Comparison of ENCODE assay signal across 25 mouse cellular contexts in genomic region chr17:29916968-29917367, GRCm38 (mm10). TPM values are rescaled to one million over a fixed set of nuclear protein-coding genes. Genes with fewer than 3 reads are reported as not detected.
DNase-seq lines count a peak whose midpoint lies in the region; ATAC-seq lines count a peak whose summit lies in the region.
"Had no signal": no experiment of that assay in that cellular context is flagged by ENCODE, and none has a peak within 500 bp of the region (broad histone marks: within the 10 kb centered on the region; RNA-seq: fewer than 3 reads in every experiment).

No protein-coding gene starts in this region.

- 4% methylated on average over 3 of the region's 3 CpGs for WGBS in limb, embryonic 11.5 days
- WGBS in kidney, embryonic 16.5 days, result 9% methylated on average over 3 of the region's 3 CpGs
- 17% methylated on average over 3 of the region's 3 CpGs for WGBS in neural tube, embryonic 15.5 days

- peak; percentile 71 for DNase-seq in 416B (ENCODE audit: low read depth)
- peak; percentile 29 for DNase-seq in embryo, embryonic 11 days
- peak; percentile 6 for DNase-seq in hindlimb bud, embryonic 11.5 days (ENCODE audit: extremely low spot score, low read depth, low spot score)
- peak; percentile 61 for DNase-seq in limb, embryonic 11.5 days (ENCODE audit: low spot score)
- no peak for DNase-seq in B cell, adult 2 months
- DNase-seq: adrenal gland, postnatal 36 days; cerebellum, adult 9-10 months; gastrocnemius, adult 2 months; heart, postnatal 4 days; kidney, adult 18-20 months; kidney, postnatal 10 days; lung, postnatal 4 days; right cerebral cortex, postnatal 14 days; thymus, postnatal 36 days had no signal

- H3K9me3 ChIP-seq in limb, embryonic 11.5 days (ENCODE audit: control insufficient read depth, low read length), result no peaks in the 10 kb centered on the region
- no peaks in the 10 kb centered on the region for H3K9me3 ChIP-seq in kidney, embryonic 16.5 days (ENCODE audit: low read length)
- no peaks in the 10 kb centered on the region for H3K9me3 ChIP-seq in neural tube, embryonic 15.5 days (replicated peaks)
- H3K9me3 ChIP-seq: embryonic facial prominence, embryonic 15.5 days; forebrain, embryonic 15.5 days; G1E; hindbrain, embryonic 15.5 days; lung, embryonic 15.5 days; midbrain, embryonic 10.5 days had no signal

- peaks cover 14% of the 10 kb centered on the region; the same call in 1 of the 2 replicates for H3K4me1 ChIP-seq in limb, embryonic 11.5 days (ENCODE audit: control insufficient read depth, insufficient read depth, low read length)
- H3K4me1 ChIP-seq in kidney, embryonic 16.5 days (ENCODE audit: insufficient read depth, low read length), result peaks cover 11% of the 10 kb centered on the region
- H3K4me1 ChIP-seq in neural tube, embryonic 15.5 days, result peaks cover 29% of the 10 kb centered on the region

- H3K9ac ChIP-seq in limb, embryonic 11.5 days (ENCODE audit: low read length), result no peak overlapping the region
- no peak overlapping the region for H3K9ac ChIP-seq in kidney, embryonic 16.5 days (replicated peaks; ENCODE audit: low read length)
- no peak overlapping the region for H3K9ac ChIP-seq in neural tube, embryonic 15.5 days (replicated peaks)
- H3K9ac ChIP-seq: embryonic facial prominence, embryonic 15.5 days; forebrain, embryonic 15.5 days; hindbrain, embryonic 15.5 days; liver, embryonic 14.5 days; lung, embryonic 15.5 days had no signal

- H3K36me3 ChIP-seq in limb, embryonic 11.5 days (ENCODE audit: control insufficient read depth, insufficient read depth, low read length), result no peaks in the 10 kb centered on the region
- H3K36me3 ChIP-seq in kidney, embryonic 16.5 days (ENCODE audit: insufficient read depth, low read length), result no peaks in the 10 kb centered on the region
- H3K36me3 ChIP-seq in neural tube, embryonic 15.5 days, result no peaks in the 10 kb centered on the region
- H3K36me3 ChIP-seq: embryonic facial prominence, embryonic 15.5 days; forebrain, embryonic 15.5 days; G1E; hindbrain, embryonic 15.5 days; lung, embryonic 15.5 days; midbrain, embryonic 10.5 days had no signal

- no peaks in the 10 kb centered on the region for H3K27me3 ChIP-seq in limb, embryonic 11.5 days (ENCODE audit: control insufficient read depth, insufficient read depth, low read length)
- H3K27me3 ChIP-seq in kidney, embryonic 16.5 days (ENCODE audit: insufficient read depth, low read length), result no peaks in the 10 kb centered on the region
- H3K27me3 ChIP-seq in neural tube, embryonic 15.5 days (replicated peaks), result no peaks in the 10 kb centered on the region
- H3K27me3 ChIP-seq: embryonic facial prominence, embryonic 15.5 days; forebrain, embryonic 15.5 days; hindbrain, embryonic 15.5 days; lung, embryonic 15.5 days; Patski had no signal

- H3K27ac ChIP-seq in limb, embryonic 11.5 days (replicated peaks; ENCODE audit: low read depth, low read length), result no peak overlapping the region
- no peak overlapping the region for H3K27ac ChIP-seq in kidney, embryonic 16.5 days (ENCODE audit: low read length)
- H3K27ac ChIP-seq in neural tube, embryonic 15.5 days (replicated peaks), result no peak overlapping the region
- H3K27ac ChIP-seq: embryonic facial prominence, embryonic 15.5 days; forebrain, embryonic 15.5 days; gastrocnemius, adult 2 months; hindbrain, embryonic 15.5 days; liver, embryonic 14.5 days; lung, embryonic 15.5 days; midbrain, embryonic 10.5 days had no signal

- 0 out of 2 replicates have a peak, but pooled peaks have one; percentile 9 for ATAC-seq in limb, embryonic 11.5 days (ENCODE audit: insufficient number of reproducible peaks, low FRiP score, low TSS enrichment, low read depth)
- ATAC-seq in kidney, embryonic 16.5 days (ENCODE audit: low FRiP score, low TSS enrichment), result no peak
- no peak for ATAC-seq in neural tube, embryonic 15.5 days (ENCODE audit: low FRiP score)
- ATAC-seq in erythroblast, adult 5-6 weeks (replicated peaks; ENCODE audit: low FRiP score, poor library complexity, severe bottlenecking), result no peak
- ATAC-seq: forebrain, embryonic 15.5 days; Patski had no signal

- H3K4me3 ChIP-seq in limb, embryonic 11.5 days (ENCODE audit: low read depth, low read length), result no peak overlapping the region
- H3K4me3 ChIP-seq in kidney, embryonic 16.5 days (ENCODE audit: low read length), result no peak overlapping the region
- H3K4me3 ChIP-seq in neural tube, embryonic 15.5 days (replicated peaks), result no peak overlapping the region
- H3K4me3 ChIP-seq: embryonic facial prominence, embryonic 15.5 days; forebrain, embryonic 15.5 days; gastrocnemius, adult 2 months; hindbrain, embryonic 15.5 days; lung, embryonic 15.5 days; midbrain, embryonic 10.5 days had no signal

- no peak overlapping the region for H3K4me2 ChIP-seq in limb, embryonic 11.5 days (ENCODE audit: low read depth, severe bottlenecking)
- no peak overlapping the region for H3K4me2 ChIP-seq in kidney, embryonic 16.5 days (replicated peaks; ENCODE audit: low read depth, low read length)
- H3K4me2 ChIP-seq in neural tube, embryonic 15.5 days, result no peak overlapping the region
- H3K4me2 ChIP-seq: embryonic facial prominence, embryonic 15.5 days; forebrain, embryonic 15.5 days; hindbrain, embryonic 15.5 days; lung, embryonic 15.5 days had no signal

RNA-seq across cellular contexts. Expression of gene Mdga1, which starts 52.9 kb away (rescaled TPM):
- 1.9 and 2.9 TPM in 2 replicates for polyA plus RNA-seq in limb, embryonic 11.5 days (2014; fragmentation: Nextera tagmentation; extraction: Ambion mirVana)
- polyA plus RNA-seq in kidney, embryonic 16.5 days (2015; fragmentation: Nextera tagmentation; extraction: Ambion mirVana), result 1.9 and 2.4 TPM in 2 replicates
- polyA plus RNA-seq in neural tube, embryonic 15.5 days (2015; fragmentation: Nextera tagmentation; extraction: Ambion mirVana), result 7.1 and 10.9 TPM in 2 replicates
- total RNA-seq in erythroblast, adult 5-6 weeks (2015; ENCODE audit: low replicate concordance), result 0.58 and 0.84 TPM in 2 replicates
- total RNA-seq in erythroblast, adult 5-6 weeks (2017; ENCODE audit: low replicate concordance), result 2.4 and 2.5 TPM in 2 replicates

Comparison
In these comparisons a context has a peak if more than half of its experiments do, and no peak if none do; other contexts are left out.
1. DNase-seq: peak in 416B (single experiment), embryo, embryonic 11 days (single experiment), hindlimb bud, embryonic 11.5 days (single experiment) and limb, embryonic 11.5 days (single experiment); none in B cell, adult 2 months (0 of 2).